Mouse (Mus musculus): ENCODE measurements around the gene Yeats2.

- no peak for TF ChIP-seq CTCF (IDR thresholded peaks at IDR 0.05; ENCODE audit: borderline replicate concordance, insufficient read depth, low read depth, low read length)
- TF ChIP-seq POLR2A (IDR thresholded peaks at IDR 0.05; ENCODE audit: borderline replicate concordance, insufficient read depth, low read length), result no peak
These were observed 124.2 kb downstream of the Yeats2 start for GRCm38 (mm10) chr16:20265089-20265488.
